Mouse (Mus musculus) ES-E14 (cell line): ENCODE results near the gene Tnr.

Experiments
- CHD2 ChIP-seq: IDR thresholded peaks from 2 replicates; pipeline ENCODE4 v1.6.1; 2014; ENCODE audit warnings: mild to moderate bottlenecking, low read depth, low read length, inconsistent platforms
- MAFK ChIP-seq: IDR thresholded peaks from 2 replicates; pipeline ENCODE4 v1.6.1; 2014; ENCODE audit warnings: mild to moderate bottlenecking, low read depth, low read length, inconsistent platforms; ENCODE audit not compliant: insufficient read depth
- ZC3H11A ChIP-seq: IDR thresholded peaks from 2 replicates; pipeline ENCODE4 v1.6.1; 2012; ENCODE audit warnings: low read depth, mild to moderate bottlenecking, inconsistent platforms, low read length, borderline replicate concordance
- ZNF384 ChIP-seq: IDR thresholded peaks from 2 replicates; pipeline ENCODE4 v1.6.1; 2012; ENCODE audit warnings: low read depth, low read length, inconsistent platforms

GRCm38 (mm10) chr1:159800366-159800765 is 276.8 kb downstream of the Tnr start:
- TF ChIP-seq CHD2 (no peak), ZC3H11A (no peak), MAFK (no peak), ZNF384 (no peak)
